Mouse (Mus musculus) kidney, postnatal 25 days (tissue): Measurements from ENCODE around the gene Homez.

ENCODE experiments used
- DNase-seq, 2 experiments: peaks; one replicate each; pipeline ENCODE4 v3.0.0; 2021; ENCODE audit warnings: mixed read lengths in 2 of 2

Gene Homez

GRCm38 (mm10) chr14:54866936-54867335 lies 3.8 kb downstream of the Homez start:
- DNase-seq, result peak in 1 of 2 experiments; percentile 30

GRCm38 (mm10) chr14:54866268-54866667 lies 4.5 kb downstream of the Homez start:
- no peak for DNase-seq

GRCm38 (mm10) chr14:54865626-54866025 lies 5.1 kb downstream of the Homez start:
- no peak for DNase-seq

GRCm38 (mm10) chr14:54864313-54865036 lies 6.3 kb downstream of the Homez start:
- no peak for DNase-seq

- DNase-seq, result peak; percentile 96 to 98
These were observed 7.1 kb downstream of the Homez start for GRCm38 (mm10) chr14:54863501-54864312.

GRCm38 (mm10) chr14:54860511-54860910 lies 10.2 kb downstream of the Homez start:
- peak; percentile 65 to 86 for DNase-seq

- DNase-seq, result no peak
These were observed 12.9 kb downstream of the Homez start for GRCm38 (mm10) chr14:54857891-54858290.

GRCm38 (mm10) chr14:54856703-54857102 lies 14.1 kb downstream of the Homez start:
- no peak for DNase-seq

GRCm38 (mm10) chr14:54855726-54856125 lies 15.0 kb downstream of the Homez start:
- DNase-seq, result no peak

GRCm38 (mm10) chr14:54843461-54843860 lies 27.3 kb downstream of the Homez start:
- DNase-seq, result peak in 1 of 2 experiments; percentile 13

GRCm38 (mm10) chr14:54823716-54824115 lies 47.0 kb downstream of the Homez start:
- peak; percentile 11 to 49 for DNase-seq

- DNase-seq, result no peak
These were observed 48.5 kb downstream of the Homez start for GRCm38 (mm10) chr14:54822301-54822700.

GRCm38 (mm10) chr14:54817791-54818190 lies 53.0 kb downstream of the Homez start:
- peak; percentile 48 to 63 for DNase-seq

- DNase-seq, result no peak
These were observed 55.0 kb downstream of the Homez start for GRCm38 (mm10) chr14:54815737-54816136.

- no peak for DNase-seq
These were observed 56.8 kb downstream of the Homez start, which contains the start of gene Rnf212b for GRCm38 (mm10) chr14:54813991-54814390. Gene Rnf212b, plus strand, starts transcription at chr14:54814141.

- no peak for DNase-seq
These were observed 61.1 kb downstream of the Homez start for GRCm38 (mm10) chr14:54809668-54810033.

- no peak for DNase-seq
These were observed 61.8 kb downstream of the Homez start for GRCm38 (mm10) chr14:54808718-54809667.

- no peak for DNase-seq
These were observed 64.6 kb downstream of the Homez start for GRCm38 (mm10) chr14:54806124-54806523.
